Mouse (Mus musculus) adipocyte (in vitro differentiated cells): Measurements from ENCODE around the gene Akap13.

Experiments used
- DNase-seq: peaks from one replicate; pipeline ENCODE4 v3.0.0-alpha.2; 2016; ENCODE audit warnings: low spot score

Akap13 gene

DNA sequence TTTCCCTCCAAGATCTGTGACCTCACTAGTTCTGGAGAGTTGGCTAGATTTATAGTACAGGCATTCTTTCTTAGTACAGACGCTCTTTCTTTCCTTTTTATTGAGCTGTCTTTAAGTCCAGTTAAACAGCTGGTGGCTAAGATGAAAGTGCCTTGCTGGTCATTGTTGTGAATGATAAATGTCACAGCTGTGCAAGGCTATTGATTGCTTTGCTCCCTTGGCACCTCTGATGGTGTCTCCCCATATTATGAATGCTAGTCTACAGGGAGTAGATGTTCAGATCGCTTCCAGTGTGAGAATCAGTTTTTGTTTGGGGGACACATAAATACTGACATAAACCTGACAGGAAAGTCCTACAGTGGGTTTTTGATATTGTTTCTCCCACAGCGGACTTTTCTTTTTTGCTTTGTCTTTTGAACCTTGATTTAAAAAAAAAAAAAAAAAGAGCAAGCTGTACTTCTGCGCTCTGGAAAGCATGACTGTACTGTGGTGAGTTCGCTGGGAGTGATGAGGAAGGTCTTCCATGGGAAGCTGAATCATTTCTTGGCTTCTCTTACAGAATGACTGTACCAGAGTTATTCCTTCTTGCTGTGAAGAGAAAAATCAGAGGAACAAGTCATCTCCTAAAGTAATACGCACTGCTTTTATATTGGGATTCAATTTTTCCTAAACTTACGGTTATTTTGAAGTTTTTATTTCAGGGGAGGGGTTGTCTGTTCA lies 178.6 kb downstream of the Akap13 start:
- DNase-seq = no peak

- DNase-seq = no peak
Observed at GRCm38 (mm10) chr7:75638769-75639168, 183.4 kb downstream of the Akap13 start.

GRCm38 (mm10) chr7:75639541-75639940 lies 184.2 kb downstream of the Akap13 start:
- DNase-seq = peak; percentile 88

DNA sequence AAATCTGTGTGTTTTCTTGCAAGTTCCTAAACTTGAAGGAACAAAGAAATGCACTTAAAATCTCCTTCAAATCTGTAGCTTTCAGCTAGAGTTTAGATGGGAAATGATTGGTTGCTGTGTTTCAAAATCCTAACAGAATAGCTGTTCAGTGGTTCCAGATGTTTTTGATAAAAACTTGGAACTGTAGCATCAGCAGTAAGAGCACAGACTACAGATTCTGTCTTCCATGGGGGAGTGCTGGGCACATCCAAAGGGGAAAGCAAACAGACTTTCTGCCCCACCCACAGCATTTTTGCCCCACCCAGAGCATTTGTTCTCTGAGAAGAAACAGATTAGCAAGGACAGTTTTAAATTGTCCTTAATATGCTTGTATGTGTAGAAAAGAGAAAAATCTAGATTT lies 184.7 kb downstream of the Akap13 start:
- DNase-seq = peak; percentile 64

DNA sequence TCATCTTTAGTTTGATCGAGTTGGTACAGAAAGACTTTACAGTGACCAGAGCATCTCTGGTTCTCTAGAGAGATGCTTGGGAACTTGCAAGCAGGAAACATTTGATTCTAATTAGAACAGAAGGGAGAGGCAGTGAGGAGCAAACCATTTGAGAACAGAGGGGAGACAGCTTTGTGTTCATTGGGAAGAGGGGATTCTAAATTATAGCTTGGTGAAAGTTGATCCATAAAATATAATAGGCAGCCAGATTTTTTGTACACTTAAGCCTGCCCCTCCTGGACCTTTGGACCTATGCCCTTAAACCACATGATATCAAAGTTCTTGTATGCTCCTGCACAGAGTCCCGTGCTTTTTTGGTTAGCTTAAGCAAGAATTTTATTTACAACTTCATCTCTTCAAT lies 185.3 kb downstream of the Akap13 start:
- peak; percentile 49 for DNase-seq

GRCm38 (mm10) chr7:75641415-75642177 lies 186.3 kb downstream of the Akap13 start:
- DNase-seq = peak; percentile 65

- DNase-seq = peak; percentile 89
Observed at GRCm38 (mm10) chr7:75642178-75642777, 186.9 kb downstream of the Akap13 start.

DNA sequence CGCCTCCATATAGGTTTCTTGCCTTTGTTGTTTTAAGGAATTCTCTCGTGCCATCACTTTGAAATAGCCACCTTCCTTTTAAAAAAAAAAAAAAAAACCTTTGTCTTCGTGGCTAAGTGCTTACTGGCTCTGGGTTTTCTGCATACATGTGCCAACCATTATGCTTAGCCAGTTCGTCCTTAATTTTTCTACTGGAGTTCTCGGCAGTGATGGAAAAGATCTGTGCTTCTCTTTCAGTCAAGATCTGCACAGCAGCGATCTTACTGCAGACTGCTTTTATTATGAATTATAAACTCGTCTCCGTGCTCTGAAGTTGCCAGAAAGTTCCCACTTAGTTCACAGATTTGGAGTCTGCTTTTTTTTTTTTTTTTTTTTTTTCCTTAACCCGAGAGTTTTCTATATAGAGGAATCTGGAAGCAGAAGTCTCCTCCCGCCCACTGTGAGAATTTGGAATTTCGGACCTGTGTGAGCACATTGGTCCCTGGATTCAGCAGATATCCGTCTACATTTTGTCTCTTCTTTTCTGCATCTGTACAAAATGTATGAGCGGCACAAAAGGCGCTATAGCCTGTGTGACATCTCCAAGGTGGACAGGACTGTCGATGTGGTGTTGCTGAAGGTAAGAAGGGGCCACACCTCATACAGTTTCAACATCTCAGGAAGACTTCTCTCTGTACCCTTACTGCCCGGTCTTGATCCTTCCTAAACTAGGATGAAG lies 187.7 kb downstream of the Akap13 start:
- DNase-seq = peak; percentile 42

DNA sequence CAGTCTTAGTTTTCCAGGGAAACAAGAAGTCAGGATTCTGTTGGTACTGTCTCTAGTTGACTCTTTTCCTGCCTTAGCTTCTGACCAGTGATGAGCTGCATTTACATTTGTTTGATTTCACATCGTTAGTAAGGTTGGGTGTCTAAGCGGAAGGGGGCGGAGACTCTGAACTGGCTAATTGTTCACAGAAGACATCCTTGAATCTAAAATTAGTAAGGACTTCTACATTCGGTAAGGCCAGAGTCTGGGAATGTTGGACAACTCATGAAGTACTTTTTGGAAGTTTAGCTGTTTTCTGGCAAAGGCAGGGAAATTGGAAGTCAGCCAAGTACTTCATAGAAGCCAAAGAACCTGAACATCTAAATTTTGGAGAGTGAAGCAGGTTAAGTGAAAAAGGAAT lies 188.7 kb downstream of the Akap13 start:
- DNase-seq = peak; percentile 72

DNA sequence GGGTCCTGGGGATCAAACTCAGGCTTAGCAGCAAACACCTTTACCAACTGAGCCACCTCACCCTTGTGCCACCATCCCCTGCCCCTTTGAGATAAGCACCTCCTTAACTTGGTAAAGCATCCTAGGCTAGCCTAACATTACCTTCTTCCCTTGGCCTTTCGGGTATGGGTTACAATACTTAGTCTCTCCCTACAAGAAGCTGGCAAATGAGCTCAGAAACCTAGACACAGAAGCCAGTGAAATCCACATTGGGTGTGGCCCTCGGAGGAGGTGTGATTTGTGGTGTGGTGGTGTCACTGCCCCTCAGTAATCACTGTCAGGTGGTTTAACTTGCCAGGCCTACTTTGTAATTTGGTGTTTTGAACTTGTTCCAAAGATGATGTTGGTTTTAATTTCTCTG lies 189.3 kb downstream of the Akap13 start:
- DNase-seq = no peak

DNA sequence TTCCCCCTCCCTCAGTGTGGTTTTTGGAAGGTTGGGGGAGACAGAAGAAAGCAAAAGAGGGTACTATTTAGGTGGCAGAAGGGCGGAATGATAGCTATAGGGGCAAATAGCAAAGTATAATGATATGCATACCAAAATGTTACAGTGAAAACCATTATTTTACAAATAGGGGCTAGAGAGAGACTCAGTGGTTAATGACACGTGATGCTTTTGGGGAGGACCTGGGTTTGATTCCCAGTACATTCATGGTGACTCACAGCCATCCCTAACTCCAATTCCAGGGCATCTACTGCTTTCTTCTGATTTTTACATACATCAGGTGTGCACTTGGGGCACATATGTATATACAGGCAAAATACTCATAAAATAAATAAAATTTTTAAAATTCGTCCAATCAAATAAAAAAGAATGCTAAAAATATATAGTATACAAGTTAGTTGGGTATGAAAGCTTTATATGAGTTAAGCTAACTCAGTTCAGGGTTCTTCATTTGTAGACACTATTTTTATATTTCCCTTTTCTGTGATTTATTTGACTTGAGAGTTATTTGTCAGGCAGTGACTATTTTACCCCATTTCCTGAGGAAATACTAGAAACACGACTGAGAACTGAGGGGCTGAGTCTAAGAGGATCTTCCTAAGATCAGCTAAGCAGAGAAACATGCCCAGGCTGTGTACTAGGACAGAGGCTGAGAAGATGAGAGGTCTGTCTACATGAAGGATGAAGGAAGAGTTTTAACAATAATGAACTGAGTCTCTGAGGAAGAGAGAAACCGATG lies 190.0 kb downstream of the Akap13 start:
- DNase-seq = no peak

DNA sequence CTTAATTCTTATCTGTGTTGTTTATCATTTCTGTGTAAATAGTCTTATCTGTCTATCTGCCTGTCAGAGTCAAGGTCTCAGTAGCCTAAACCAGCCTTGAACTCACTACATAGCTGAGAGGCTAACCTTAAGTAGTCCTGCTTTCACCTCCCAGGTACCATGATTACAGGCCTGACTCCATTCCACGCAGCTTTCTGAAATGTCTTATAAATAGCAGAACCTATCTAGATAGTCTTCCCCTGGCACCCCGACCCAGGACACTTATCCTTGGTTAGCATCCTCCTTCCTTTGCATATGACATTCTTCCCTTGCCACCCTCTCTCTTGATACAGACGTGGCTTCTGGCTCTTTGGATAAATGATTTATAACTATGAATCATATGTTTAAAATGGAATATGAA lies 192.7 kb downstream of the Akap13 start:
- DNase-seq = no peak

DNA sequence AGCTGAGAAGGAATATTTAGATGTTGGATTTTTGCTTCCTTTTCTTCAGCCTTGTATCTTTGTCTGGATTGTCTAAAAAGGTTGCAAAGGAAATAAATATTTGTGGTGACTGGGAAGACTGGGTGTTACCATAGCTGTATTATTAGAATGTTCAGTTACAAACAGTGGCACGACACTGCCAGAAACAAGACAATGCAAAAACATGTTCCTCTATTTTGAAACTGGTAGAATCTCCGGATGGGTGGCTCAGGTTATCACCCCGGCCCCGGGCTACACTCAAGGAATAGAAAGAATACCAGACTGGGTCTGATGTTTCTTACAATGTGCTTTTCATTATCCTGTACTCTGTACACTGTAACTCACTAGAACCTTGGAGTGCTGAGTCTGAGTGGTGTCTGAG lies 193.6 kb downstream of the Akap13 start:
- no peak for DNase-seq

GRCm38 (mm10) chr7:75649966-75650365 lies 194.6 kb downstream of the Akap13 start:
- no peak for DNase-seq

- DNase-seq = peak; percentile 79
Observed at GRCm38 (mm10) chr7:75653684-75654317, 198.5 kb downstream of the Akap13 start.

- peak; percentile 68 for DNase-seq
Observed at GRCm38 (mm10) chr7:75655180-75656074, 200.1 kb downstream of the Akap13 start.

- peak; percentile 61 for DNase-seq
Observed at GRCm38 (mm10) chr7:75656297-75656852, 201.0 kb downstream of the Akap13 start.

GRCm38 (mm10) chr7:75656896-75657295 lies 201.6 kb downstream of the Akap13 start:
- DNase-seq = no peak

DNA sequence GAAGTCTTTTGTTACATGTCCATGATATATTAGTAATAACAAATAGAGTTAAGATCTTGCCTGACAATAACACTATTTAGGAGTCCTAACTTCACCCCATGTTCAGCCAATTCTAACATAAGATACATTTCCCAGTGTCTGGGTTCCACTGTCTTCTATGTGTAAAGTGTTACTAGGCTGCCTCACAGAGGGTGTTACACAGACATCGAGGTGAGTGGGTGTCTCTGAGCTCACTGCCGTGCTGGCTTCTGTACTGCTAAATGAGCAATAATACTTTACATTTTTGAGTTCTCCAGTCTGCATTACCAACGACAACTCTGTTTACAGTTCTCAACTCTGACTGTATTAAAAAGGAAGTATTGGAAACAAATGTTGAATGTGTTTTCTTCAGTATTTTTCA lies 209.1 kb downstream of the Akap13 start:
- no peak for DNase-seq

- DNase-seq = no peak
Observed at GRCm38 (mm10) chr7:75666982-75667381, 211.6 kb downstream of the Akap13 start.
